Mouse (Mus musculus): ENCODE measurements around the gene Lsamp.

DNA sequence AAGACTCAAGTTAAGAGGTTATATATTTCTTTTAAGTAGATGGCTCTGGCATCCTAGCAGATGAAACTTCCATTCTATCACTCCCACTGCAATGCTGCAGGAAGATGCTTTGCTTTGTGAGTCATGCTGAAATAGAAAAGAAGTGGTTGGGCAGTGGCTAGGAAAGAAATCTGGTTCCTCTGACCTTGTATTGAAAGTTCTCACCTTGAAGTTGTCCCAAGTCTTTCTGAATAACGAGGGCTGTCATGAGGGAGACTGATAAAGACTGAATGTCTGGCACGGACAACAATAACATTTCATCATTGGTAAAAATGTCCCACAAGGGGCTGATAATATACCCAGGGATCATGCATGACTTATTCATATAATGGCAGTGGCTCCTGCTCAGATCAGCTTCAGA lies 1483.2 kb downstream of the Lsamp start:
- TF ChIP-seq GATA1 (IDR thresholded peaks at IDR 0.05; ENCODE audit: borderline replicate concordance, low read length) (no peak), FLI1 (IDR thresholded peaks at IDR 0.05; ENCODE audit: low read length) (no peak)
